Mouse (Mus musculus) CH12.LX (cell line): ENCODE data around the gene Btbd2.

Experiments used
- CHD1 ChIP-seq: IDR thresholded peaks from 2 replicates; pipeline ENCODE4 v1.6.1; 2012; ENCODE audit warnings: low read depth, low read length, improper control_type of control experiment, inconsistent platforms
- CTCF ChIP-seq, 2 experiments: IDR thresholded peaks in 1 of 2; conservative IDR thresholded peaks in 1 of 2; 2 replicates each; pipeline ENCODE4 v1.5.1; 2011 to 2012; ENCODE audit warnings: low read depth in 2 of 2, low read length in 2 of 2, improper control_type of control experiment in 1 of 2, inconsistent platforms in 1 of 2, mild to moderate bottlenecking in 1 of 2, moderate library complexity in 1 of 2
- EP300 ChIP-seq: IDR thresholded peaks from 2 replicates; pipeline ENCODE4 v1.6.1; 2011; ENCODE audit warnings: low read length, improper control_type of control experiment
- ETS1 ChIP-seq: conservative IDR thresholded peaks from 2 replicates; pipeline ENCODE4 v1.6.1; 2012; ENCODE audit warnings: low read depth, mild to moderate bottlenecking, inconsistent platforms, low read length, improper control_type of control experiment, moderate library complexity
- POLR2A ChIP-seq: IDR thresholded peaks from 2 replicates; pipeline ENCODE4 v1.6.1; 2011; ENCODE audit warnings: low read depth, mild to moderate bottlenecking, improper control_type of control experiment, low read length
- POLR2AphosphoS2 ChIP-seq: IDR thresholded peaks from 2 replicates; pipeline ENCODE4 v1.6.1; 2011; ENCODE audit warnings: low read depth, low read length, improper control_type of control experiment
- TCF12 ChIP-seq: IDR thresholded peaks from 2 replicates; pipeline ENCODE4 v1.6.1; 2014; ENCODE audit warnings: low read depth, mild to moderate bottlenecking, inconsistent platforms, low read length, improper control_type of control experiment

GRCm38 (mm10) chr10:80703643-80704042 lies 46.8 kb upstream of the Btbd2 start:
- TF ChIP-seq CTCF (conservative IDR thresholded peaks at IDR 0.05 in 1 of 2, IDR thresholded peaks at IDR 0.05 in 1 of 2; ENCODE audit: low read depth in 2 of 2, low read length in 2 of 2) (no peak), POLR2A (no peak), CHD1 (no peak), TCF12 (no peak), ETS1 (no peak), POLR2AphosphoS2 (no peak), EP300 (no peak)
